Mouse (Mus musculus) megakaryocyte, embryonic 14.5 days (primary cell): ENCODE results near the gene Cs.

ENCODE experiments used
- FLI1 ChIP-seq: IDR thresholded peaks from 2 replicates; pipeline ENCODE4 v1.6.1; 2012; ENCODE audit warnings: low read length, inconsistent platforms, mixed read lengths
- GATA1 ChIP-seq: IDR thresholded peaks from 3 replicates; pipeline ENCODE4 v1.6.1; 2012; ENCODE audit warnings: mixed read lengths, low read length, inconsistent platforms, borderline replicate concordance

DNA sequence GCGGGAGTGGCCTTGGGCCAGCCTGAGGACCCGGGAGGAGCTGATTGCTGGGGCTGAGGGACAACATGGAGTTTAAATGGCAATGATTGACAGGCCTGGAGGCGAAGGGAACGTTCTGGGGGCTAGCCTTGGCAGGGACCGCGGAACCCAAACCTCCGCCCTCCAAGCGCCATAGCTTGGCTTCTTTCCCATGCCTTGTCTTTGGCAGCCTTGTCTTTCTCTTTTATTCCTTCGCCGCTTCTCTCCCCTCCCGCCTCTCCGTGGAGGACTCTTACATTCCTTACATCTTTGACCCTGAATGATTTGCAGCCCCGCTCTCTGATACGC lies 74.5 kb downstream of the Cs start:
- TF ChIP-seq FLI1 (no peak), GATA1 (no peak)
